Mouse (Mus musculus) midbrain, embryonic 10.5 days (tissue): ENCODE data around the gene Cideb. TPM values are rescaled to one million over a fixed set of nuclear protein-coding genes. Genes with fewer than 3 reads are reported as not detected.
A peak's percentile ranks its signal among the peaks of the same experiment; 100 is the strongest.

Experiments used
- DNase-seq: peaks from one replicate; pipeline ENCODE4 v3.0.0-alpha.2; 2017; ENCODE audit warnings: low spot score
- H3K27ac ChIP-seq: fragments of 300-500 bp; sonication (generic); replicated peaks from 2 replicates; pipeline ENCODE4 v1.5.1; 2016; ENCODE audit warnings: mild to moderate bottlenecking
- H3K27me3 ChIP-seq: fragments of 300-500 bp; sonication (generic); 2 replicates; pipeline ENCODE4 v1.6.1; 2016; ENCODE audit warnings: low read depth, mild to moderate bottlenecking; ENCODE audit not compliant: poor library complexity, severe bottlenecking
- H3K36me3 ChIP-seq: fragments of 300-500 bp; sonication (generic); 2 replicates; pipeline ENCODE4 v1.6.1; 2016; ENCODE audit warnings: mild to moderate bottlenecking, moderate library complexity
- H3K4me1 ChIP-seq: fragments of 300-500 bp; sonication (generic); 2 replicates; pipeline ENCODE4 v1.6.1; 2016
- H3K4me3 ChIP-seq: fragments of 300-500 bp; sonication (generic); 2 replicates; pipeline ENCODE4 v1.5.1; 2016; ENCODE audit warnings: mild to moderate bottlenecking, moderate library complexity
- H3K9me3 ChIP-seq: fragments of 300-500 bp; sonication (generic); replicated peaks from 2 replicates; pipeline ENCODE4 v1.6.1; 2016; ENCODE audit warnings: mild to moderate bottlenecking
- WGBS: fragments of 180-500 bp; shearing (Covaris S2); methylation state at CpG from one replicate; pipeline ENCODE4 v1.1.7; 2016; 5-methylcytosine and 5-hydroxymethylcytosine counted together
- polyA plus RNA-seq: library from polyadenylated mRNA; unstranded; fragments of >200 nt; fragmentation: Nextera tagmentation; extraction: Ambion mirVana; gene quantifications from 2 replicates; pipeline ENCODE4 v1.2.1, GENCODE M21; 2016

The Cideb gene
- polyA plus RNA-seq, 1 experiment from 2014 or later = 0.23 TPM

DNA sequence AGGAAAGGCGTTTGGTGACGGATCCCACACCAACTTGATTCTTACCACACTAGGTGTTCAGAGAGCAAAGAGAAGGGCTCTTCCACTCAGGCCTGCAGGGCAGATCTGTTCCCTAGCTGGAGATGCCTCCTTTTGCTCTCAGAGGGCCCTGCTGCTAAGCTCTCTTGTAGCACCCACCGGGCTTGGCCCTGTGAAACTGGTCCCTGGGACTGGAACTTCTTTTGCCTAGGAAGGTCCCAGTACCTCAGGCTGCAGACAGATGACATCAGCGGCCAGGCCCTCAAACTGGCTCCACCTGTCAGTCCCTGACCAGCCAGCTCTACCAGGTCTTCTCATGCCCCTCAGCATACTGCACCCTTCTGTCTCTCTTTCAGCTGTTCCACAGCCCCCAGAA lies 44.5 kb downstream of the Cideb start, which contains the start of gene Tgm1:
TSS of gene Tgm1 (minus strand) at position 198 of the 394 bp plus-strand sequence.
- Histone ChIP-seq H3K27me3 (peaks cover 28% of the 10 kb centered on the region), H3K4me1 (peaks cover 11% of the 10 kb centered on the region), H3K36me3 (peaks cover 24% of the 10 kb centered on the region), H3K27ac (0 out of 2 replicates have a peak within 1 kb of the TSS, but pooled peaks have one; percentile 13), H3K4me3 (peak within 1 kb of the TSS; percentile 32), H3K9me3 (no peaks in the 10 kb centered on the region)
- whole genome bisulfite sequencing = 27% methylated on average over 4 of the region's 4 CpGs
- DNase-seq = no peak

DNA sequence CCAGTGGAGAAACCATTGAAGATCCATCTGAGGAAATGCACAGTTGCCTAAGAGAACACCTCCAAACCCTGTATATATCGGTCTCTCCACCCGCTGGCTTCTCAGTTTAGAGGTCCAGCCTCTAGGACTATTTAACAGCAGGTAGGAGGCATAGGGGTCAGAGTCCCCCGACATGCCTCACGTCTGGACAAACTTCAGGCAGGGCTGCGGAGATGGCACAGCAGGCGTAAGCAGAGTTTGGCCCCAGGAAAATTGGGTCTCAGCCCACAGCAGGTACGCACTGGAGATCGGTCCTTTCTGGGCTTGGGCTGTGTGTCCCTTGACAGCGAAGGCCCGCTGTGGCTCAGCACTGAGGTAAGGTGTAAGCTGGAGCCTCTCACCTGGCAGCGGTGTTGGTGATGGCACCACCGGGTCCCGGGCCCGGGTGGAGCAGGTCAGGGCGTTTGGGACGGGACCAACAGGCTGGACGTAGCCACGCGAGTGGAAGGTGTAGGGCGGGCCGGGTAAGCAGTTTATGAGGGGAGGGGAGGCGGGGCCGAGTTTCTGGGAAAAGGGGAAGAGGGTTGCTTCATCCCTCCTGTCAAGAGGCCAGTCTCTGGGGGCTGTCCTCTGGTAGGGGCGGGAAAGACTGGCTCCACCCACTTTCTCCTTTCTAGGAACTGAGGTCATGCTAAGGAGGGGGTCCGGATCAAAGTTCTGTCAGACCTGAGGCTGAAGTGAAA lies 45.1 kb downstream of the Cideb start:
- Histone ChIP-seq H3K27ac (0 out of 2 replicates have a peak overlapping the region, but pooled peaks have one; percentile 10), H3K9me3 (no peaks in the 10 kb centered on the region), H3K27me3 (peaks cover 28% of the 10 kb centered on the region), H3K4me3 (peak overlapping the region; percentile 32), H3K36me3 (peaks cover 18% of the 10 kb centered on the region), H3K4me1 (peaks cover 11% of the 10 kb centered on the region)
- WGBS = 15% methylated on average over 25 of the region's 25 CpGs
- no peak for DNase-seq

DNA sequence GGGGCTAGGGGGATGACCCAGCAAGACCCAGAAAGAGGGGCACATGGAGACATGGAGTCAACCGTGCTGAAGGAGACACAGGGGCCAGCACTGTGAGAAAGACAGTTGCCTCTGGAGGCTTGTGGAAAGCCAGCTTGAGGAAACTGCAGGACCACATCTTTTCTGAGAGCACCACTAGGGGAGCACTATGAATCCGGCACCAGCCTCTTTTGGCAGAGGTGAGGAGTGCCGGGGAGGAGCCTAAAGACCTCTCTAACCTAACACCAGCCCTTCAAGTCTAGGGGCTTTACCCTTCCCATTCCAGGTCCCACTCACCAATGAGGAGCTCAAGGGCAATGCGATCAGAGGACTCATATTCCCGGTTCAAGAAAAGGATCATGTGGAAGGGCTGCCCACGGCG lies 46.5 kb downstream of the Cideb start:
- H3K27ac ChIP-seq = no peak overlapping the region
- H3K27me3 ChIP-seq = peaks cover 28% of the 10 kb centered on the region
- no peak for DNase-seq
- H3K4me3 ChIP-seq = no peak overlapping the region
- peaks cover 6% of the 10 kb centered on the region for H3K36me3 ChIP-seq
- H3K4me1 ChIP-seq = peaks cover 11% of the 10 kb centered on the region
- WGBS = 87% methylated on average over 7 of the region's 7 CpGs
- no peaks in the 10 kb centered on the region for H3K9me3 ChIP-seq

DNA sequence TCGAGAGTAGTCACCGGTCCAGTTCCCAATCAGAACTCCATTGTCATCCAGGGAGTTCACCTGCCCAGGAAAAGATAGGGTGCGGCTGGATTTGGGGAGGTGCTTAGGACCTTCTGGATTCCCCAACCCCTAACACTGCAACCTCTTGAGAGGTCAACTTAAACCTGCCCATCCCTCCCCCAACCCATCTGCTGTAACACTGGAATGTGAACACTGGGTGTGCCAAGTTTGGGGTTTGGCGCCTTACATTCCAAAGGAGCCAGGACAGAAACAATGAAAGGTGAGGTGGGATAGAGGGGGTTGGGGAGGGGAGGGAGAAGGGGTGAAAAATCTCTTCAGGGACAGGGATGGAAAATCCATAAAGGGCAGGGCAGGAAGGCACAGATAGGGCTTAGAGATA lies 48.7 kb downstream of the Cideb start:
- Histone ChIP-seq H3K4me1 (peaks cover 11% of the 10 kb centered on the region), H3K27ac (no peak overlapping the region), H3K9me3 (no peaks in the 10 kb centered on the region), H3K36me3 (no peaks in the 10 kb centered on the region), H3K27me3 (peaks cover 28% of the 10 kb centered on the region), H3K4me3 (no peak overlapping the region)
- DNase-seq = no peak
- 84% methylated on average over 4 of the region's 4 CpGs for WGBS

DNA sequence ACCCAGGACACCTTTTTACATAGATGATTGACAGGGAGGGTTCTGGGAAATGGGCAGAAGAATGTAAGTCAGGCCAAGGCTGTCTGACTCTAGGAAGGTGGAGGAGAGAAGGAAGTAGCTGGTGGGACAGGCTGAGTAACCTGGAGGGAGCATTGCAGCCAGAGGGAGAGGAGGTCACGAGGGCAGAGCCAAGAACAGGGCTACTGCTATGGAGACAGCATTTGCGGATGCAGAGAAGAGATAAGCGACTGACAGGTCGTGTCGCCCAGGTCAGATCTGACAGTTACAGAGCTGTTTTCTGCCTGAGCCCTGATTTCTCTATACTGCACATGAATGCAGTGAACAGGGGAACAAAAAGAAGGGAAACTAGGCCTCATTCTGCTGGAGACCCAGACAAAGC lies 50.9 kb downstream of the Cideb start:
- no peaks in the 10 kb centered on the region for H3K36me3 ChIP-seq
- no peak overlapping the region for H3K4me3 ChIP-seq
- no peaks in the 10 kb centered on the region for H3K9me3 ChIP-seq
- peaks cover 12% of the 10 kb centered on the region for H3K27me3 ChIP-seq
- no peak overlapping the region for H3K27ac ChIP-seq
- DNase-seq = no peak
- WGBS = 77% methylated on average over 5 of the region's 5 CpGs
- H3K4me1 ChIP-seq = no peaks in the 10 kb centered on the region

DNA sequence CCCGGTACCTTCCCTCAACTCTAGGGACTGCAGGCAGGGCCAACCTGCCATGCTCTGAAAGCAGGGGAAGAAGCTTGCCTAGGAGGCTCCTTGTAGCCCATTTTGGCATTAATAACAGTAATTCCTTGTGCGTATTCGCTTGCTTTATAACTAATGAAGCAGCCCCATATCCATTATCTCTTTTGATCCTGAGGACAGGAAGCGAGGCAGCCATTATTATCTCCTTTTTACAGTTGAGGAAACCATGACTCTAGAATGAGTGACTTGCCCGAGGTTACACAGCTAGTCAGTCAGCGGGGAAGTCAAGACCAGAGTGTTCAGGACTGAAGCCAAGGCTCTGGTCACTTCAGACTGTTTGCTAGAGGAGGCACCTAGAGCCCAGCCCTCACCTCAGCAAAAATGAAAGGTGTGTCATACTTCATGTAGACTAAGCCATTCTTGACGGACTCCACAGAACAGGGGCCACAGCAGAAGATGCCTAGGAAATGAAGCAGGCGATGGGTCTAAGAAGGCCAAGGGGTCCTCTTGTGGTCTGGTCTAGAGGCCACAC lies 52.1 kb downstream of the Cideb start:
- no peak overlapping the region for H3K27ac ChIP-seq
- H3K4me3 ChIP-seq = no peak overlapping the region
- WGBS = 92% methylated on average over 8 of the region's 8 CpGs
- H3K27me3 ChIP-seq = no peaks in the 10 kb centered on the region
- no peaks in the 10 kb centered on the region for H3K36me3 ChIP-seq
- no peaks in the 10 kb centered on the region for H3K9me3 ChIP-seq
- no peaks in the 10 kb centered on the region for H3K4me1 ChIP-seq
- DNase-seq = no peak

Other genes with a start within 250 kb of the Cideb start
- 0.36 and 0.48 TPM in 2 replicates for gene Cpne6, start 248.0 kb downstream of the Cideb start, polyA plus RNA-seq
- not detected in 2 replicates for gene Nrl, start 233.5 kb downstream of the Cideb start, polyA plus RNA-seq
- gene Pck2, start 218.2 kb downstream of the Cideb start, polyA plus RNA-seq = 16.5 and 18.5 TPM in 2 replicates
- gene Dcaf11, start 198.5 kb downstream of the Cideb start, polyA plus RNA-seq = 78.5 and 90.8 TPM in 2 replicates
- gene A730061H03Rik, start 198.1 kb downstream of the Cideb start, polyA plus RNA-seq = 0.30 TPM in 1 of 2 replicates, not detected in the other
- gene Fitm1, start 182.8 kb downstream of the Cideb start, polyA plus RNA-seq = 0.14 and 0.25 TPM in 2 replicates
- gene Psme1, start 180.3 kb downstream of the Cideb start, polyA plus RNA-seq = 88.7 and 97.9 TPM in 2 replicates
- 7.9 and 8.0 TPM in 2 replicates for gene Emc9, start 173.2 kb downstream of the Cideb start, polyA plus RNA-seq
- 171 and 184 TPM in 2 replicates for gene Psme2, start 167.3 kb downstream of the Cideb start, polyA plus RNA-seq
- gene Rnf31, start 166.8 kb downstream of the Cideb start, polyA plus RNA-seq = 15.4 and 21.0 TPM in 2 replicates
- 6.5 and 6.9 TPM in 2 replicates for gene Irf9, start 154.9 kb downstream of the Cideb start, polyA plus RNA-seq
- 4.1 and 5.5 TPM in 2 replicates for gene Rec8, start 140.4 kb downstream of the Cideb start, polyA plus RNA-seq
- gene Ipo4, start 122.5 kb downstream of the Cideb start, polyA plus RNA-seq = 94.1 and 100 TPM in 2 replicates
- gene Gm49378, start 120.6 kb downstream of the Cideb start, polyA plus RNA-seq = 1.1 and 1.2 TPM in 2 replicates
- 74.7 and 77.1 TPM in 2 replicates for gene Tm9sf1, start 114.7 kb downstream of the Cideb start, polyA plus RNA-seq
- gene Tssk4, start 108.3 kb downstream of the Cideb start, polyA plus RNA-seq = 0.75 and 0.79 TPM in 2 replicates
- gene Mdp1, start 98.0 kb downstream of the Cideb start, polyA plus RNA-seq = 65.3 and 72.9 TPM in 2 replicates
- 63.5 and 65.0 TPM in 2 replicates for gene Gmpr2, start 86.5 kb downstream of the Cideb start, polyA plus RNA-seq
- gene Nedd8, start 86.3 kb downstream of the Cideb start, polyA plus RNA-seq = 610 and 632 TPM in 2 replicates
- 70.5 and 74.5 TPM in 2 replicates for gene Tinf2, start 76.6 kb downstream of the Cideb start, polyA plus RNA-seq
- 0.27 and 0.42 TPM in 2 replicates for gene Tgm1, start 44.5 kb downstream of the Cideb start, polyA plus RNA-seq
- 30.1 and 34.4 TPM in 2 replicates for gene Rabggta, start 36.2 kb downstream of the Cideb start, polyA plus RNA-seq
- 67.6 and 71.2 TPM in 2 replicates for gene Dhrs1, start 12.8 kb downstream of the Cideb start, polyA plus RNA-seq
- gene Nop9, start 12.8 kb downstream of the Cideb start, polyA plus RNA-seq = 50.6 and 60.8 TPM in 2 replicates
- 0.06 and 0.22 TPM in 2 replicates for gene Ltb4r2, start 3.0 kb upstream of the Cideb start, polyA plus RNA-seq
- 0.25 and 0.30 TPM in 2 replicates for gene Ltb4r1, start 7.5 kb upstream of the Cideb start, polyA plus RNA-seq
- gene Adcy4, start 25.6 kb upstream of the Cideb start, polyA plus RNA-seq = 5.4 and 6.5 TPM in 2 replicates
- 6.9 and 7.1 TPM in 2 replicates for gene Ripk3, start 30.4 kb upstream of the Cideb start, polyA plus RNA-seq
- 22.0 and 24.6 TPM in 2 replicates for gene Nfatc4, start 64.7 kb upstream of the Cideb start, polyA plus RNA-seq
- gene Nynrin, start 95.6 kb upstream of the Cideb start, polyA plus RNA-seq = 22.3 and 25.1 TPM in 2 replicates
- gene Cbln3, start 125.9 kb upstream of the Cideb start, polyA plus RNA-seq = 0.14 and 0.16 TPM in 2 replicates
- gene Khnyn, start 126.5 kb upstream of the Cideb start, polyA plus RNA-seq = 23.2 and 24.7 TPM in 2 replicates
- gene Sdr39u1, start 141.8 kb upstream of the Cideb start, polyA plus RNA-seq = 27.5 and 31.5 TPM in 2 replicates
- gene Cma1, start 186.2 kb upstream of the Cideb start, polyA plus RNA-seq = not detected in 2 replicates
- gene Cma2, start 192.5 kb upstream of the Cideb start, polyA plus RNA-seq = not detected in 2 replicates